Mouse (Mus musculus): Measurements from ENCODE around the gene Tmem54. TPM values are rescaled to one million over a fixed set of nuclear protein-coding genes. Genes with fewer than 3 reads are reported as not detected.

Gene Tmem54
- polyA plus RNA-seq, 1 experiment: 1.8 TPM

- DNase-seq (ENCODE audit: low read depth): no peak
Observed at GRCm38 (mm10) chr4:129129387-129129786, 24.0 kb downstream of the Tmem54 start.

- DNase-seq (ENCODE audit: low read depth): no peak
Observed at GRCm38 (mm10) chr4:129130149-129130548, 24.8 kb downstream of the Tmem54 start.

- no peak for DNase-seq (ENCODE audit: low read depth)
Observed at GRCm38 (mm10) chr4:129130755-129131303, 25.5 kb downstream of the Tmem54 start.

GRCm38 (mm10) chr4:129134799-129135585 lies 29.6 kb downstream of the Tmem54 start:
- no peak for DNase-seq (ENCODE audit: low read depth)

GRCm38 (mm10) chr4:129135637-129136036 lies 30.3 kb downstream of the Tmem54 start:
- DNase-seq (ENCODE audit: low read depth): no peak

- DNase-seq (ENCODE audit: low read depth): no peak
Observed at GRCm38 (mm10) chr4:129136189-129136578, 30.8 kb downstream of the Tmem54 start.

- DNase-seq (ENCODE audit: low read depth): no peak
Observed at GRCm38 (mm10) chr4:129136579-129137391, 31.4 kb downstream of the Tmem54 start, which contains the start of gene Fndc5. TSS of gene Fndc5 (plus strand) at chr4:129136999.

GRCm38 (mm10) chr4:129137392-129138321 lies 32.3 kb downstream of the Tmem54 start:
- DNase-seq (ENCODE audit: low read depth): no peak

- no peak for DNase-seq (ENCODE audit: low read depth)
Observed at GRCm38 (mm10) chr4:129139642-129140041, 34.3 kb downstream of the Tmem54 start.

- no peak for DNase-seq (ENCODE audit: low read depth)
Observed at GRCm38 (mm10) chr4:129140808-129141207, 35.5 kb downstream of the Tmem54 start.

GRCm38 (mm10) chr4:129141560-129142438 lies 36.5 kb downstream of the Tmem54 start:
- no peak for DNase-seq (ENCODE audit: low read depth)

- DNase-seq (ENCODE audit: low read depth): no peak
Observed at GRCm38 (mm10) chr4:129142439-129143045, 37.2 kb downstream of the Tmem54 start.

- no peak for DNase-seq (ENCODE audit: low read depth)
Observed at GRCm38 (mm10) chr4:129143509-129143908, 38.2 kb downstream of the Tmem54 start.

- no peak for DNase-seq (ENCODE audit: low read depth)
Observed at GRCm38 (mm10) chr4:129144401-129145367, 39.3 kb downstream of the Tmem54 start.

GRCm38 (mm10) chr4:129145411-129145810 lies 40.1 kb downstream of the Tmem54 start:
- no peak for DNase-seq (ENCODE audit: low read depth)

- no peak for DNase-seq (ENCODE audit: low read depth)
Observed at GRCm38 (mm10) chr4:129145943-129146342, 40.6 kb downstream of the Tmem54 start.

- DNase-seq (ENCODE audit: low read depth): no peak
Observed at GRCm38 (mm10) chr4:129146392-129146791, 41.0 kb downstream of the Tmem54 start.

- no peak for DNase-seq (ENCODE audit: low read depth)
Observed at GRCm38 (mm10) chr4:129147552-129148103, 42.3 kb downstream of the Tmem54 start.
